Mouse (Mus musculus) cerebellum, adult (tissue): ENCODE data around the gene Smyd2.

ENCODE experiments used
- ATAC-seq: cut with Nextera tagmentation; 2 replicates; pipeline ENCODE4 v1.9.2; 2017; ENCODE audit warnings: mild to moderate bottlenecking, moderate library complexity, mixed read lengths; ENCODE audit not compliant: insufficient number of reproducible peaks, low FRiP score, low TSS enrichment

The Smyd2 gene

GRCm38 (mm10) chr1:189879212-189879611 lies 43.0 kb downstream of the Smyd2 start:
- ATAC-seq = no peak

GRCm38 (mm10) chr1:189876162-189876561 lies 46.0 kb downstream of the Smyd2 start:
- ATAC-seq = no peak

DNA sequence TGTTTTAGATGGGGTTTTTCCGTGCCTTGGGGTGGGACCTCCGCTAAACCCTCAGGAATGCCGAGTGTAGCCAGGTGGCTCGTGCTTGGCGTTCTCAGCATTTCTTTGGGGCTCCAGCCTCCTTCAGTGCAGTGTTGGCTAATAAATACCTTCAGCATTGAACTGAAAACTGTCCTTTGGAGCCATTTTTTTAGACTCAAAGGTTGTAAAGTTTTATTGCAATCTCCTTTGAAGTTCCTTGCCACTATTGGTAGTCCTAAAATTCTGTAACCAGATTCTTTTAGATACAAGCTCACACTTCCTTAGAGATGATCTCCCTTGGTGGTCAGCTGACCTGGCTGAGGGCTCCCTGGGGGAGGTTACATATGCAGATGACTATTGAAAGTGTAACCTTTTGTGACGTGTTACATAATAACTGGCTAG lies 46.7 kb downstream of the Smyd2 start:
- no peak for ATAC-seq

DNA sequence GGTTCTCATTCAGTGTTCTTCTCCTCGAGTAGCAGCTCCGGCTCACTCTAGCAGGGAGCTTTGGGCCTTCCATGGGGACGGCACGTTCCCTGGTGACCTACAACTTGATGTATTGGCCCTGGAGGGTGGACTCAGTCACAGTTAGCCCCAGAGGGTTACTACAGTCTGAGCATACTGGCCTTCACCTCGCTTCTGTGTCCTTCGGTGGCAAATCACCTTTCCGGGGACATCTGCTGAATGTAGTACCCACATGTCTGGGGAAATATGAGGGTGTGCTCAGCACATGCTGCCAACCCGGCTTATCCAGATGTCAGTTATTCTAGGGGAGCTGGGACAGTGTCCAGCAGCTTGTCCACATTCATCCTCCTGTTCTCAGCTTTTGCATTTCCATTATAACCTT lies 48.6 kb downstream of the Smyd2 start:
- no peak for ATAC-seq

DNA sequence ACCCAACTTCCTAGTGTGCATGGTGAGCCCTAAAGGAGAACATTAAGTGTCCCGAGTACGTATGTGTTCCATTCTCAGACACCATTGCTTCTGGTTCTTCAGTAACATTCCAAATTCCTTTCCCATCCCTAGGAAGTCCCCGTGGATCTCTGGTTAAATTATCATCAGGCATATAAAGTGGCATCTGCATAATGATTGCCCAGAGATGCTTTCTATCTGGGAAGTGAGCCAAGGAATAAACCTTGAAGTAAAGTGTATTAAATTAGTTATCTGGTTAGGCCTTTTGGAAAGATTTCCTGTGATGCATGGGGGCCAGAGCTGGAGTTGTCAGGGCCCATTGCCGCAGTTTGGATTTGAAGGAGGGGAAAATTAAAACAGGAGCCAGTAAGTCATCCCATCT lies 50.1 kb downstream of the Smyd2 start:
- no peak for ATAC-seq

DNA sequence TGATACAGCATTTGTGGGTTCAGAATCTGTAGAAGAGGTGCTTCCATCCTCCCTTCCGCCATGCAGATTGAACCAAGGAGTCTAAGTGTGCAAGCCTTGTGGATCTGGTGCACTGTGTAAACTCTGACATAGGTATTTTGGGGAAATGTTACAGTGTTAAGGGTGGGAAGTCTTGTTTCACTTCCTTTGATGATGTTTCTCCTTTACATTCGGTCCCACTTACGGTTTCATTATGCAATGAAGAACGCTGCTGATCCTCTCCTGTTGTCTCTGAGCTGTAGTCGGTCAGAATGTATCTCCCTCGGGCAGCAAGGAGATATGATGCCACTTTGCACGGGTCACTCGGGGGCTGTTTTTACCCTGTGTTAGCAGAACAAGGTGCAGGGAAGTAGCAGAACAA lies 50.5 kb downstream of the Smyd2 start:
- no peak for ATAC-seq

DNA sequence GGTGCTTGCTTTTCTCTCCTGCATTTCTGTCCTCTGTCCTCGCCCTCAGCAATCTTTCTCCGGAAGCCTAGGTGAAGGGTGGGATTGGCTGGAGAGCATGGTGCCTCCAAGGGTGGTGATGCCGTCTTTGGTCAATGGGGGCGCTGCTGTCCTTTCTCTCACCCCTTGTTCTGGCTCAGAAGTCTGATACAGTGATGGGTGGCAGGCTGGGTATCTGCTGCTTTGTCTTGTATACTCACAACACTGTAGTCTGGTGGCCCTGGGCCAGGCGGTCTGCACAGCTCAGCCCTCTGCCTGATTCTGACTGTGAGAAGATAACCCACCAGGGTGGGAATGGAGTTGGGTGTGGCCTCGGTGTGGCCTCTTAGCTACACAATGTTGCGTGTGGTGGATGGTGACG lies 51.6 kb downstream of the Smyd2 start:
- ATAC-seq = no peak

- no peak for ATAC-seq
Measured at GRCm38 (mm10) chr1:189869651-189870270, 52.4 kb downstream of the Smyd2 start.

- no peak for ATAC-seq
Measured at GRCm38 (mm10) chr1:189868036-189868435, 54.1 kb downstream of the Smyd2 start.

GRCm38 (mm10) chr1:189867497-189867896 lies 54.7 kb downstream of the Smyd2 start:
- ATAC-seq = no peak

- ATAC-seq = no peak
Measured at GRCm38 (mm10) chr1:189867034-189867433, 55.1 kb downstream of the Smyd2 start.

DNA sequence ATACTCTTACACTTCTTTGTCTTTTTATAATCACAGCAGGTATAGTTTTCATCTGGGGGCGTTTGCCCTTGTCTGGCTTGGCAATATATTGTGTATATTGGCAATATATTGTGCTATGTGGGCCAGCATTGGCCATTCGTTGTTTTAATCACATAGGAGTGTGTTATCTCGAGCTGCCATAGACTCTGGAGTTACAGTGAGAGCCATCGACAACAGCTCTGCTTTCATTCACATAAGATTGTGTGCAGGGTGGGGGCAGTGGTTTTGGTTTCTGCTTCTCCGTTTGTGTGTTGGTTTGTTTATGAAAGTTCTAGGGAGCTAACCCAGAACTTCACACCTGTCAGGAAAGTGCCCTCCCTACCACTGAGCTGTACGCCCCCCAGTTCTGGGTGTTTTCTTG lies 55.5 kb downstream of the Smyd2 start:
- no peak for ATAC-seq

DNA sequence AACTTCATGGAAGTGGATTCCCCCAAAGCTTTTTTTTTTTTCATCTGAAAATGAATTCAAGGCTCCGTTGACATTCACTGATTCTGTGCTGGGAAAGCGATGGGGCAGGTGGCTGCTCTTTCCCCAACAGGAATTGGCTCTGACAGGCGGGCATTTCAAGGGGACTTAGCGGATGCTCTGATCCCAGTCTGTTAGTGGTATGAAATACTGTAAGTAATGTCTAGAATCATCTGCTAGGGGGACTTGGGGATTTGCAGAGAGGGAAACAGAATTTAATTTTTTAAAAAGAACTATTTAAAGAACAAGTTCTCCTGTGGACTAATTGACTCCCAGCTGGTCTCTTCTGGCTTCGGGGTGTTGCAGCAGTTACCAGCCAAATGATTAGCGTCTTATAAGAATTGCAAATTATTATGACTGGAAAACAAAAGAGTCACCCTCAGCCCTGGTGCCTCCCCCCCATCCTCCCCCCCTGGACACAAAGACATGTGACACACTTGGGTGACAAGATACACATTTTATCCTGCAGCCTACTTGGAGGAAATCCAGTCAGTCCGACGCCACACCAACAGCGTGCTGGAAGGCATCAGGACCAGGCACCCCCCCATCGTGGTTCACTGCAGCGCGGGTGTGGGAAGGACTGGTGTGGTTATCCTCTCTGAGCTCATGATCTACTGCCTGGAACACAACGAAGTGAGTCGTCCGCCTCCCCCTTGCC lies 57.2 kb downstream of the Smyd2 start:
- ATAC-seq = no peak

- ATAC-seq = no peak
Measured at GRCm38 (mm10) chr1:189864301-189864700, 57.9 kb downstream of the Smyd2 start.

DNA sequence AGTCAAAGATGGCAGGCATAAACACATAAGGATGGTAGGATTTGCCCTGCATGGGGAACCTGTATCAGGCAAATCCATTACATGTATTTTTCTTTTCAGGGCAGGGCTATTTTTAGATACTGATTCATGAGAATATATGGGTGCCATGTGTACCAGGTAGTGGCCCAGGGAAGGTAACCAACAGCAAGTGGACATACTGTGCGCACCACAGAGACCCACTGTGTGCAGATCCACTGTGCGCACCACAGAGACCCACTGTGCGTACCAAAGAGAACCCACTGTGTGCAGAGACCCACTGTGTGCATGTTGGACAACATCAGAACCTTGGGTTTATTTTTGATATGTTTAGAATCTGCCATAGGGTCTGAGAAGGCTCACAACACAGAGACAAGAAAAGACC lies 58.4 kb downstream of the Smyd2 start:
- ATAC-seq = no peak

DNA sequence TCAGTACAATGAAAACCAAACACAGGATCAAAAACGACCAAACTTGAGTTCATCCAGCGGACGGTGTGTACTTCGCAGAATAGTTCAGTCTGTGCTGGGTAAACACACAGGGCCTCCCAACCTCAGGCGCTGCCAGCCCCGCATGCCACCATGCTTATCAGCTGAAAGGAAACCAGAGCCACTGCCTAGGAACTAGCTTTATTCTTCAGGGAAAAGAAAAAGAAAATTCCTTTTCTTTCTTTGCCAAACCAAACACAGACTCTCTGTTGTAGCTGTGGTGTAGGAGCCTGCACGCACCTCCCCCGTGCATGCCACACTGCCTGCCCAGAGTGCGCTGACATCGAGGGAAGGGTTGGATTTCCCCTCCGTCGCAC lies 61.2 kb downstream of the Smyd2 start:
- ATAC-seq = no peak

GRCm38 (mm10) chr1:189860112-189860941 lies 61.8 kb downstream of the Smyd2 start:
- ATAC-seq = no peak

- no peak for ATAC-seq
Measured at GRCm38 (mm10) chr1:189858377-189858776, 63.8 kb downstream of the Smyd2 start.

DNA sequence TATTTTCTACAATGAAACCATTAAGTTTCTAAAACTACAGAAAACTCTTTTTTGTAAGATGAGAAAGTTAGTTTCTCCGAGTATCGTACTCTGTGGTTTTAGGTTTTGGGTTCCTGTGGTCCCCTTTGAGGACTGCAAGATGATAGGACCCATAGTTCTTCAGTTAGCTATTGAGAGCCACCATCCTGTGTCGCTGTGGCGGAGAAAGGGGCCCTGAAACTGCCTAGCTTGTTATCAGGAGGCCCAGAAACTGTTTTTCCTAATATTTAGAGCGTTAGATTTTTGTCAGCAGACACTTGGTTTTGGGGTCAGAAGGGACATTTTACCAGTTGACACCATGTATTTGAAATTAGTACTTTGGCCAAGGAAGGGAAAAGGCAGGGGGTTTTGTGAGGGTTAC lies 66.4 kb downstream of the Smyd2 start:
- no peak for ATAC-seq

GRCm38 (mm10) chr1:189854646-189855045 lies 67.5 kb downstream of the Smyd2 start:
- ATAC-seq = no peak

- no peak for ATAC-seq
Measured at GRCm38 (mm10) chr1:189852456-189852855, 69.7 kb downstream of the Smyd2 start.
